Mouse (Mus musculus) liver, adult 2 months (tissue): ENCODE data around the gene Krtap29-1.

Experiments
- CTCF ChIP-seq: fragments of 200-500 bp; IDR thresholded peaks from 2 replicates; pipeline ENCODE4 v1.5.1; 2011; ENCODE audit warnings: low read depth, low read length, control low read depth
- POLR2A ChIP-seq: fragments of 200-500 bp; IDR thresholded peaks from 2 replicates; pipeline ENCODE4 v1.6.1; 2011; ENCODE audit warnings: low read length, control low read depth; ENCODE audit not compliant: insufficient read depth; ENCODE audit errors: extremely low read depth

DNA sequence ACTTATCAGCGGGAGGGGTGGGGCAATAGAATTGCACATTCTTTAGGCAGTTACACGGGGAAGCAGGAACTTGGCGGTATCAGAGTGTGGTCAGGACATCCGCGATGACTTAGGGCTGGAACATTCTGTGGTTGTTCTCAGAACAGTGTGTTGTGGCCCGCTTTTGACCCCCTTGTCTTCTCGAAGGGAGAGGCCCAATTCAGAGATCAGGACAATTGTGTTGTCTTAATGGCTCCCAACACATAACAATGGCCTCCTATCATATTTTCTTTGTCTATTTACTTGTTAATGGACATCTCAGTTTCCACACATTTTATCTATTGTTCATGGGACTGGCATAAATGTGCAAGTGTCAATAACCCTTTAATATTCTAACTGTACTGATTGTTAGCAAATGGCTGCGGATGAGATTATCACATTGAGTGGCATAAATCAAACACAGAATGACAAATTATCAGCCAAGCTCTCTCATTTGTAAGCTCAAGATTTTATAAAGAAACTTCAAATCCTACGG, 41.0 kb downstream of the Krtap29-1 start:
- TF ChIP-seq CTCF (no peak), POLR2A (no peak)
